Mouse (Mus musculus) neutrophil, adult 5-6 weeks (primary cell): ENCODE results near the gene Apoa2. TPM values are rescaled to one million over a fixed set of nuclear protein-coding genes. Genes with fewer than 3 reads are reported as not detected.

Source experiments
- ATAC-seq: fragments of 151-379, 151-347 bp; 2 replicates; pipeline ENCODE4 v1.8.0; 2017; ENCODE audit warnings: mild to moderate bottlenecking, moderate TSS enrichment; ENCODE audit not compliant: insufficient number of reproducible peaks, poor library complexity, low FRiP score, severe bottlenecking; ENCODE audit errors: extremely low read depth
- total RNA-seq: library from RNA; stranded (forward); fragments of 200-1000 nt; gene quantifications from 2 replicates; pipeline ENCODE4 v1.2.3, GENCODE M21; 2017

Apoa2 gene
- total RNA-seq, 1 experiment from 2014 or later: not detected

GRCm38 (mm10) chr1:171275144-171275734 is 50.4 kb downstream of the Apoa2 start:
- ATAC-seq: no peak

Other genes starting within 250 kb of the Apoa2 start
- gene Fcgr2b, start 248.5 kb upstream of the Apoa2 start, total RNA-seq: 136 and 145 TPM in 2 replicates
- 134 TPM in 2 replicates for gene Fcgr4, start 206.1 kb upstream of the Apoa2 start, total RNA-seq
- gene Fcgr3, start 160.1 kb upstream of the Apoa2 start, total RNA-seq: 682 and 697 TPM in 2 replicates
- not detected in 2 replicates for gene Cfap126, start 111.1 kb upstream of the Apoa2 start, total RNA-seq
- 16.3 and 16.9 TPM in 2 replicates for gene Sdhc, start 74.5 kb upstream of the Apoa2 start, total RNA-seq
- gene Mpz, start 74.3 kb upstream of the Apoa2 start, total RNA-seq: not detected in 2 replicates
- 0.49 and 0.81 TPM in 2 replicates for gene Pcp4l1, start 28.8 kb upstream of the Apoa2 start, total RNA-seq
- gene Nr1i3, start 11.1 kb upstream of the Apoa2 start, total RNA-seq: 0.25 TPM in 1 of 2 replicates, not detected in the other
- gene Tomm40l, start 2.5 kb upstream of the Apoa2 start, total RNA-seq: 6.6 and 7.5 TPM in 2 replicates
- 410 and 425 TPM in 2 replicates for gene Fcer1g, start 9.3 kb downstream of the Apoa2 start, total RNA-seq
- 0.12 TPM in 1 of 2 replicates, not detected in the other for gene Adamts4, start 25.4 kb downstream of the Apoa2 start, total RNA-seq
- 150 and 174 TPM in 2 replicates for gene Ndufs2, start 26.3 kb downstream of the Apoa2 start, total RNA-seq
- gene B4galt3, start 45.3 kb downstream of the Apoa2 start, total RNA-seq: 116 and 144 TPM in 2 replicates
- gene Ppox, start 56.1 kb downstream of the Apoa2 start, total RNA-seq: 48.4 and 57.0 TPM in 2 replicates
- 45.5 and 45.7 TPM in 2 replicates for gene Usp21, start 62.9 kb downstream of the Apoa2 start, total RNA-seq
- gene Ufc1, start 70.0 kb downstream of the Apoa2 start, total RNA-seq: 32.0 and 39.7 TPM in 2 replicates
- gene Dedd, start 104.1 kb downstream of the Apoa2 start, total RNA-seq: 24.2 and 30.4 TPM in 2 replicates
- 27.2 and 33.0 TPM in 2 replicates for gene Nit1, start 120.6 kb downstream of the Apoa2 start, total RNA-seq
- gene Pfdn2, start 120.6 kb downstream of the Apoa2 start, total RNA-seq: 13.1 and 18.7 TPM in 2 replicates
- gene Klhdc9, start 135.7 kb downstream of the Apoa2 start, total RNA-seq: 0.58 TPM in 1 of 2 replicates, not detected in the other
- gene Nectin4, start 145.0 kb downstream of the Apoa2 start, total RNA-seq: 2.2 and 2.9 TPM in 2 replicates
- 441 and 469 TPM in 2 replicates for gene Arhgap30, start 163.9 kb downstream of the Apoa2 start, total RNA-seq
- gene Usf1, start 186.3 kb downstream of the Apoa2 start, total RNA-seq: 111 and 138 TPM in 2 replicates
- gene Tstd1, start 193.8 kb downstream of the Apoa2 start, total RNA-seq: 8.8 and 15.2 TPM in 2 replicates
- 2.5 and 2.9 TPM in 2 replicates for gene F11r, start 212.5 kb downstream of the Apoa2 start, total RNA-seq